Mouse (Mus musculus) erythroblast, embryonic 14.5 days (primary cell): ENCODE measurements around the gene Btrc.

Experiments used
- GATA1 ChIP-seq: IDR thresholded peaks from 2 replicates; pipeline ENCODE4 v1.6.1; 2012; ENCODE audit warnings: low read length, inconsistent platforms, mixed read lengths
- TAL1 ChIP-seq: IDR thresholded peaks from 3 replicates; pipeline ENCODE4 v1.6.1; 2012; ENCODE audit warnings: low read length, inconsistent platforms, mixed read lengths

DNA sequence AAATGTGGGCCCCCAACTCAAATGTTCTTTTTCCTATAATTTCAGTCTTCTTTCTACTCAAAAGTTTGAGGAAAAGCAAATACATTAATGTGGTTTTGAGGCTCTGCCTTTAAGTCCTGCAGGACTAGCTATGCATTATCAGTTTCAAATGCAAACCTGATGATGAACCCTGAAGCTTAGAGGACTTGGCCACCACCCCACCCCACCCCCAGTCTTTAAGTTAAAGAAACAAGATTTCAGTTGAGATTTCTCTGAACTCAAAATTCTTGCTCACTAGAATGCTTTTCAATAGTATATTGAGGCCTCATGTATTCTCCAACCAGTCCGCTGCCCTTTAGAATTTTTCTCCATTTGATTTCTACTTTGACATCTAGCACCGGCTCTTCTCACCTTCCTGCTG, 117.0 kb downstream of the Btrc start:
- TF ChIP-seq TAL1 (no peak), GATA1 (no peak)
